Mouse (Mus musculus): Measurements from ENCODE around the gene Prdx3. TPM values are rescaled to one million over a fixed set of nuclear protein-coding genes. Genes with fewer than 3 reads are reported as not detected.

Gene Prdx3
- 62.5 TPM for polyA plus RNA-seq (2017; shearing (Covaris generic))

GRCm38 (mm10) chr19:60874064-60874694 is at the start of gene Prdx3:
Gene Prdx3, minus strand, starts transcription at chr19:60874556.

DNA sequence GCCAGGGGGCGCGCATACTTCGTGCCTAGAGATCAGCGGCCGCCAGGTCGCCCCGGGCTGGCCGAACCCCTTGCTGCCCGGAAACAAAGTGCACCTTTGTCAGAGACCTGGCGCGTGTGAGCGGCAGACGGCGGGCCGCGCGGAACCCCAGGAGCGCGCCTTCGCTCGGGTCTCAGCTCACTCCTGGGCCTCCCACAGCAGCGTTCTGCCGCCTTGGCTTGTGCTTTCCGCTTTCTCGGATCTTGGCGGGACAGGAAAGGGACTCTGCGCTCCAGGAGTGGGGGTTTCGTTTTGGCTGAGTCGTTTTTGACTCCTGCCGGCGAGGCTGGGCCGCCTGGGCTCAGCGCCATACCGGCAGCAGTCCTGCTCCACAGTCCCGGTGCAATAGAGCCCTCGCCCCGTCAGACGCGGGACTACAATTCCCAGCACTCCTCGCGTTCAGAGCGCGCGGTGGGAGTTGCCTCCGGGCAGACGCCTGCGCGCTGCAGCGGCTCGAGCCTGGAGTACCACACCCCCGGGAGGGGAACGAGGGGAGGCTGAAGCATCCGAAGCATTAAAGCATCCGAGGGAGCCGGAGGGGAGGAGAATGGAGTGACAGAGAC is 15.5 kb upstream of the Prdx3 start, which contains the start of gene Grk5:
TSS of gene Grk5 (plus strand) at position 36 of the 602 bp plus-strand sequence.

DNA sequence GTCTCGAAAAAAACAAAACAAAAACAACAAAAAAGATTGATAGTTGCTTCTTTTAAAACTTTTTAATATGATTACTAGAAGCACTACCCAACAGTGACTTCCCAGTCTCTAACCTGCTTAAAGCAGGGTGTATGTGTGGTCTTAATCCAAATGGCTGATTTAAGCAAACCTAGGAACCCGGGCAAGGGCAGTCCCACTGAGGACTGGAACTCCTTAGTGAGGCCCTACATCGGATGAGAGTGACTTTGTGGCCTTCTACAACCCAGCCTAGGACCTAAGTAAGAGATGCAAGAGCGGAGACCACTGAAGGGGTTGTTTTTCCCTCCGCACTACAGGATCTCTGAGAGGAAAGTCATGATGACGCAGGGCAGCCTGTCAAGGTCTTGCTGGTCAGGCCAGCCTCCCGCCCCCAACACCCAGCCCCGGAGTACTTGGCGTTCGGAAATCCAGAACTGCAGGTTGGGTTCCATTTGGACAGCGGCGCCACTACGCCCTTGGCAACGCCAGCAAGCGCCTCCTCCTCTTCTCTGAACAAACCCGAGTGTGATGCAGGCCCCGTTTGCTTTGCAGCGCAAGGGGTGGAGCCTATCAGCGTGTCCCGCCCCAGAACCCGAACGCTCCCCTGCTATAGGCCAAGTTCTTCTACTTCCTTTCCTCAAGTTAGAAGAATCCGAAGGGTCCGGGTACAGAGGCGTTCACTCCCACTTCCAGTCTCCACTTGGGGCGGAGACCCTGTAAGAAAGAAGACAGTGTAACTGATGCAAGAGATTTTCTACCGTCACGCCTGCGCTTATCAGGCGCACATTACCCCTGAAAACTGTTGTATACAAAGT is 13.3 kb downstream of the Prdx3 start, which contains the start of gene Sfxn4:
TSS of gene Sfxn4 (minus strand) at position 612 of the 833 bp plus-strand sequence.

Other genes with a start within 250 kb of the Prdx3 start
- gene Nanos1, start 118.6 kb downstream of the Prdx3 start, polyA plus RNA-seq (2017; shearing (Covaris generic)): 8.1 TPM
- gene Eif3a, start 83.9 kb downstream of the Prdx3 start, polyA plus RNA-seq (2017; shearing (Covaris generic)): 129 TPM
- 25.9 TPM for gene Fam45a, start 63.0 kb downstream of the Prdx3 start, polyA plus RNA-seq (2017; shearing (Covaris generic))
- 3.5 TPM for gene Sfxn4, start 13.1 kb downstream of the Prdx3 start, polyA plus RNA-seq (2017; shearing (Covaris generic))
- 2.7 TPM for gene Grk5, start 15.2 kb upstream of the Prdx3 start, polyA plus RNA-seq (2017; shearing (Covaris generic))